Mouse (Mus musculus) embryo, embryonic 9.5 days (tissue): ENCODE data around the gene Birc3.
"Not testable (repeated sequence)": the region's sequence is repeated elsewhere in the genome, so short reads cannot be mapped to it uniquely, and the experiment has no call there.

Source experiments
- DNase-seq: peaks from one replicate; pipeline ENCODE4 v3.0.0-alpha.2; 2017; ENCODE audit errors: extremely low spot score

The Birc3 gene

DNA sequence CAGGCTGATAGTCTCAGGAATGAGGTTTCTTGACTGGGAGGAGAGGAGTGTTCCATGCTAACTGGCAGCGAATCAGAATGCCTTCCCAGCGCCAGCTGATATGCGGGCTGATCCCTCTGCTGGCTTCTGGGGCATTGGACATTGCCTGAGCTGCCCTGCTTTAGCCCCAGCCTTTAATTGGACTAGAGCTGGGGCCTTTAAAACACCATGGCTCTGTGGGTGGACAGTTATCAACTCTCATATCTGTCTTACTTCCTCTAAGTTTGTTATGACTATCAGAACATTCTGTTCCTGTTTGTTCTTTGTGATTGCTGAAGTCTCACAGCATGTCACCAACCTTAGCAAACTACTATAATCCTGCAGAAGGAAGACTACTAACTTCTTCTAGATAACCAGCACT lies 5.0 kb downstream of the Birc3 start:
- no peak for DNase-seq

- not testable (repeated sequence) for DNase-seq
Measured at GRCm38 (mm10) chr9:7866981-7867380, 6.0 kb downstream of the Birc3 start.

DNA sequence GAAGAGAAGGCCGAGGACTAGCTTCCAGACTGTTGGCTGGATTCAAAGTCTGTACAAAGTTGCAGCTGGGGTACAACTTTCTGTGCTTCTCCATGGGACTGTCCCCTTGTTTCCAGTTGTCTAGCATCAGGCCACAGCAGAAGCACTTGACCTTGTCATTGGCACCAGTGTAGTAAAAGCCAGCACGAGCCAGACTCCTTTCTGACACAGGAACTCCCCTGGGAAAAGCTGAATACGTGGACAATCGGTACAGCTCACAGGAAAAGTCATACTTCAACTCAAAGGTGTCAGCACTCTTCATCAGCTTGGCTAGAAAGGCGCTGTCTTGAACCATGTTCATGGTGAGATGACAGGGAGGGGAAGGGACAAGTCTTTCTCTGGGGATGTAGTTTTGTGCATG lies 12.0 kb downstream of the Birc3 start:
- DNase-seq: no peak

DNA sequence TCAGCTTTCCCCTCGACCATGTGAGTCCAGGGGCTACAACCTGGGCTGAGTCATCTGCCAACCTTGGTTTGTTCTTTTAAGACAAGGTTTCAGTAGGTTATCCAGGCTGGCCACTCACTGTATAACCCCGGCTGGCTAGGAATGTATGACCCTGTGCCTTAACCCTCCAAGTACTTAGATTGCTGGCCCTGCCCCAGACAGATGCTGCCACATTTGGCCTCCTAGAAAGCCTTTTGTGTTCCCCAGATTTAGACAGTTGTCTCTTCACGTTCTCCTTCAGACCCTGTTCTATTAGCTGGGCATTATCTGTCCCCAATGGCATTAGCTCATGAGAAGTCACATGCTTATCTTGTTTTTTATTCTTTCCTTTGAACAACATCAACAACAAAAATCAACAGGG lies 17.1 kb downstream of the Birc3 start:
- no peak for DNase-seq

GRCm38 (mm10) chr9:7855374-7855773 lies 17.6 kb downstream of the Birc3 start:
- DNase-seq: peak; percentile 45

GRCm38 (mm10) chr9:7854196-7854595 lies 18.8 kb downstream of the Birc3 start:
- not testable (repeated sequence) for DNase-seq

DNA sequence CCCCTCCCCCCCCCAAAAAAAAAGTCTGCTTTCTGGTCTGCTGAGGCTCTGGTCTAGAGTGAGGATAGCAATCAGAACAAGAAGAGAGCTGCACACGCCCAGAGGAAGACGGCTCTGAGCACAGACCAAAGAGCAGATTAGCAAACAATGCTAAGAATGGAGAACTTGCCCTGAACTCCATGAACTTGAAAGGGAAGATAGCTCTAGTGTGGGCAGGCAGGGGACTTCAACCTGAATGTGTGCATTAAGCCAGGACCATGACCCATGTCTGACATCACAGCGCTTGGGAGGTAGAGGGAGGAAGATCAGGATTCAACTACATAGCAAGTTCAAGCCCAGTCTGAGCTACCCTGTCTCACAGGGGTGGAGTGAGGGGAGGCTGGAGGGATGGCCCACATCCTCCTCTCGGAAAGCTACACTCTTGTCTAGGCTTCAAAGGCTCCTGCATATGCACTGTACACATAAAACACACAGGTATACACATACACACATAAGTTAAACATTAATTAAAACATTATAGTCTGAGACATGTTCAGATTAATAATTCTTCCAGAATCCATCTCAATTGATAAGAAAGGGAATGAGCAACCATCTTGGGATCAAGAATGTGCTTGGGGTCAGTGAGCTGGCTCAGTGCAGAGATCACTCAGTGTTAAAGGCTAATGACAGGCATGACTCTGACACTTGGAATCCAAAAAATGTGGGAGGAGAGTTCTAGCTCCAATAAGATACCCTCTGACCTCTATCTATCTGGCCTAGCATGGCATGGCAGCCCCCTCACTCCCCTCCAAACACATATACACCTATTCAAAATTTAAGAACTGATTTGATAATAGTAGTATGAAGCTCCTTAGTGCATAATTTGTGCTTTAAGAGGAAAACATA lies 20.4 kb downstream of the Birc3 start:
- DNase-seq: no peak

GRCm38 (mm10) chr9:7851841-7852240 lies 21.1 kb downstream of the Birc3 start:
- DNase-seq: no peak

GRCm38 (mm10) chr9:7848191-7848590 lies 24.8 kb downstream of the Birc3 start:
- no peak for DNase-seq

DNA sequence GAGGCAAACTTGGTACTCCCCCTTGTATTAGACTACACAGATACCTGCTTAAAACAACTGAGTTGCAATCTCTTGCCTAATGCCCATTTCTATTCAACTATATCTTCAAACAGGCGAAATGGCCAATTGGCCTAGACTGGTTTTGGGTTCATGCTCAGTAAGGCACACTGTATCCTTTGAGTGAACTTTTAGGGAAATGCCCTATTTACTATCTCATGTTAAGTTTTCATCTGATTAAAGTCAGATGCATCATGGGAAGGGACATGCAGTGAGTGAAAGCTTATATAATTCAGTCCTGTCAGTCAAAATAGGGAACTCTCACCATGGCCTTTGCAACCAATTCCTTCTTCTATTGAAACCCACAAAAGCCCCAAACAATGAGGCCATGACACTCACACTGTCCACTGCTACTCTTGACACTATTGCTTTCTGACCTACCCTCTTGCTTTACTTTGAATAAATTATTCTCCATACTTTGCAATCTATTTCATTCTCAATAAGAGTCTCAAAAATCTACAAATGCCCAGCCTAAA lies 26.3 kb downstream of the Birc3 start:
- no peak for DNase-seq

DNA sequence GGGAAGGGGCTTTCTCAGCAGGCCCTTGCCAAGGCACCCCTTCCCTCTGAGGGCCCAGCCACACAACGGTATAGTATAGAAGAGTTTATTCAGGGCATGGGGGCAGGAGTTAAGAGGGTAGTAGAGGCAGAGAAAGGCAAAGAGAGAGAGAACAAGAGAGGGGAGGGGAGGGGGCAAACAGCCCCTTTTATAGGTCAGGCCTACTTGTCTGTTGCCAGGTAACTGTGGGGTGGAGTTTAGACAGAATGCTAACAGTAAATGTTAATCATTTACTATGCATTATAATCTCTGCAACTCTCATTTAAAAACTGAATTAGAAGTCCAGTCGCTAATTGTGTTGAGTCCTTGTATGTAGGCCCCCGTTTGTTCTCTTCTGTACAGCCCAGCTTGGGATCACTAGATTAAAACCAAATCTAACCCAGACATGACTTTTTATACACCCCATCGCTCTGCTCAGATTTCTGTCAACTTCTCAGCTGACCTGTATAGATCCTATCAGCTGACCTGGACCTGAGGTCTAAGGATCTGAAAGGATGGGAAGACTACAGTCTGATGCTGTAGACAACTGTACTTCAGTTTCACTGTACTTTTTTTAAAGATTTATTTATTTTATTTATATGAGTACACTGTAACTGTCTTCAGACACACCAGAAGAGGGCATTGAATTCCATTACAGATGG lies 27.6 kb downstream of the Birc3 start:
- no peak for DNase-seq

DNA sequence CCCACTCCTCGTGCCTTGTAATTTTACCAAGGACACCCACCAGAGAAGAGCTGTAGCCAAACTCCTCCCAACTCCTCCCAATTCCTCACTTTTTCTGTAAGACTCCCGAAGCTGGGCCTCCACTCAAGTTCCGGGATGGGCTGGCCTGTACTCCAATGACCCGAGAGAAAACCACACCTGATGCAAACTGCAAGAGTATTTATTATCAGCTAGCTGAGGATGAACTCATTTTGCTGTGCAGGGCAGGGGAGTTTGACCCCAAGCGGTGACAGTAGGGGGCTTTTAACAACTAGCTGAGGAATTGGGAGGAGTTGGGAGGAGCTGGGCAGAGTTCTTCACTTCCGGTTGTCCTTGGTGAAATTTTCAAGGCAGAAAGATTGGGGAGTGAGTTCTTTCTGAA lies 31.8 kb downstream of the Birc3 start:
- no peak for DNase-seq

- peak; percentile 58 for DNase-seq
Measured at GRCm38 (mm10) chr9:7837806-7838440, 35.1 kb downstream of the Birc3 start.

DNA sequence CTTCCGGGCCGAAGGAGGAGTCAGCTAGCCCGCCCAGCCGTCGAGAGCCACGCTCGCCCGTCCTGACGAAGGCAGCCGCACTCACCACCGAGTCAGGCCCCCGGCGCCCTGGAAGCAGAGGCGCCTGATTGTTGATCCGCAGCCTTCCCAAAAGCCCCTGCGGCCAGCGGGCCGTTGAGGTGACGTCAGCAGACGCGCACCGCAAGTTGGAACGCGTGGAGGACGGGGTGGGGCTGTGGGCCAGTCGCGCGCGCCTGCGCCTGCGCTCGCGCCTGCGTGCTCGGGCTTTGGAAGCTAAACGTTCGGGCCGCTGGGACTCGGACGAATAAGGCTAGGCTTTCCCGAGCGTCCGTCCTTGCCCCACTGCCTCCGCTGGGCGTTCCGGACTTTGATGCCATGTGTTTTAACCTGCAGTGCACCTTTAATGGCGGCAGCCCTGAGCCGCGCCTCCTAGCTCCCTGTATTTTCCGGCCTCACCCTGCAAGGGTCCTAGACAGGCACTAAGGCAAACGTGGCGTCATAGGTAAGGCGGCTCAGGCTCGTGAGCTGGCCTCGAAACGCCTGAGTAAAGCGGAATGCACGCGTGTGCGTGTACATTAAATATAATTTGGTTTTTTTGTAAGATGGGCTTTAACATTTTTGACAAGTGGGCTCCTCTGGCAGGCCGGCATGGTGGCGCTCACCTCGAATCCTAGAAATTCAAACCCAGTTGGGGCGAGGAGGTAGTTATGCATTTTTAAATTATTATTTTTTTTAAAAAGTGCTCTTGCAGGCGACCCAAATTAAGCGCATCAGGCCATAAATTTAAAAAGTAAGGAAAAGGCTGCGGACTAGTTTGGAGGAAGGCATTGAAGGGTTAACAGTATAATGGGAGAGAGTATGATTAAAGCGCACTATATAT lies 35.8 kb downstream of the Birc3 start, which contains the start of gene Birc2:
Gene Birc2 (minus strand): TSS at position 160 of the 901 bp plus-strand sequence.
- peak; percentile 96 for DNase-seq

GRCm38 (mm10) chr9:7836331-7836730 lies 36.7 kb downstream of the Birc3 start:
- no peak for DNase-seq

DNA sequence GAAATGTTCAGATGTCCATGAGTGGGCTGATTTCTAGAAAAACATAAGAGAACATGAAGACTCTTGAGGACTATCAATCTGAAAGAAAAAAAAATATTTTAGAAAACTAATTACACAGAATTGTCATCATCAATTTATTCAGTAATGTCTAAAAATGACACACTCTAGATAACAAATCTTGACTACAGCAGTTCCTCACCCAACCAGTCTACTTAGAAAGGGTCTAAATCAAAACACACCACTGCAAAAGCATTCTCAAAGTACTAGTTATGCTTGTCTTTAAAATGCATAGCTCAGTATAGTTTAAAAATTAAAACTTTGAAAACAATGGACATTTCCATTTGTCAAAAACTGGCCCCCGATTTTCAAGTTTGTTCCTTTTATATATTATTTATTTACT lies 37.7 kb downstream of the Birc3 start:
- no peak for DNase-seq

GRCm38 (mm10) chr9:7833421-7833820 lies 39.6 kb downstream of the Birc3 start:
- no peak for DNase-seq

GRCm38 (mm10) chr9:7829531-7830528 lies 43.2 kb downstream of the Birc3 start:
- DNase-seq: no peak

DNA sequence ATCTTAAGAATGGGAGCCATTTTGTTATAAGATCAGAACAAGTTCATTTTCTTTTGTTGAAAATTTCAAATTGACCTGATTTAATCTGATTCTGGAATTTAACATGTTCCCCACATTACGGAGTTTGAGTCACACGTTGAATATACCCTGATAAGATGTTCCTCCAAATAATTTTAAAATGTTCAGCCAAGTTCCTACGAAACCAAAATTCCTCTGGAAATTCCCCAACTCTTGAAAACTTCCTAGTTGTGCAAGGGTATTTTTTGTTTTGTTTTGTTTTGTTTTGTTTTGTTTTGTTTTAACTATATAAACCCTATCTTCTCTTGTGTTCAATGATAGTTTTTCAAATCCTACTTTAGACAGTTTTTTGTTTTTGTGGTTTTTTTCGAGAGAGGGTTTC lies 44.3 kb downstream of the Birc3 start:
- DNase-seq: no peak

DNA sequence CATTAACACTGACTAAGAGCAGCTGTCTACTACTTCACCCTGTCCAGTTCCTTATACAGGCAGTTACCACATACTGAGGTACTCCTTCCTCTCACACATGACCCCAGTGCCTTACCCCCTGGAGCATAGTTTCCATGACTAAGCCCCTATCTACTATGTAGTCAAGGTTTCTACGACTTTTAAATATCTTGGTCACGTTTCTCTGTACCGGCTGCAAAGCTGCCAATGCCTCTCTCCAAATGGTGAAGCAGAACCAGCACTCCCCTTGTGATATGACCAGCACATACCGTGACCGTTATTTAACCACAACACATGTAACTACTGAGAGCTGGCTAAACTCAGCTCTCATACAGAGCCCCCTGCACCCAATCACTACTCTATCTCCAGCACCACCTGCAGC lies 48.1 kb downstream of the Birc3 start:
- DNase-seq: no peak
